Mouse (Mus musculus) kidney, adult 2 months (tissue): ENCODE data around the gene Eaf1. TPM values are rescaled to one million over a fixed set of nuclear protein-coding genes. Genes with fewer than 3 reads are reported as not detected.

Source experiments
- DNase-seq: peaks from one replicate; pipeline ENCODE4 v3.0.0; 2021
- H3K27ac ChIP-seq: fragments of 200-500 bp; 2 replicates; pipeline ENCODE4 v1.5.1; 2012; ENCODE audit warnings: low read depth, low read length, control low read depth, inconsistent platforms; ENCODE audit not compliant: insufficient read depth
- H3K27me3 ChIP-seq: fragments of 200-500 bp; replicated peaks from 2 replicates; pipeline ENCODE4 v1.6.1; 2012; ENCODE audit warnings: mild to moderate bottlenecking, moderate library complexity, low read length, inconsistent platforms; ENCODE audit not compliant: control insufficient read depth, insufficient read depth
- H3K36me3 ChIP-seq: fragments of 200-500 bp; 2 replicates; pipeline ENCODE4 v1.6.1; 2012; ENCODE audit warnings: mild to moderate bottlenecking, moderate library complexity, low read length, inconsistent platforms; ENCODE audit not compliant: control insufficient read depth, insufficient read depth
- H3K4me1 ChIP-seq: fragments of 200-500 bp; 2 replicates; pipeline ENCODE4 v1.6.1; 2011; ENCODE audit warnings: low read length; ENCODE audit not compliant: control insufficient read depth, insufficient read depth
- H3K4me3 ChIP-seq: fragments of 200-500 bp; 2 replicates; pipeline ENCODE4 v1.5.1; 2011; ENCODE audit warnings: mild to moderate bottlenecking, low read depth, low read length, control low read depth; ENCODE audit not compliant: insufficient read depth
- CTCF ChIP-seq: fragments of 200-500 bp; conservative IDR thresholded peaks from 2 replicates; pipeline ENCODE4 v1.5.1; 2011; ENCODE audit warnings: low read depth, mild to moderate bottlenecking, control low read depth, low read length, moderate library complexity, mixed read lengths; ENCODE audit not compliant: insufficient read depth, insufficient read length
- POLR2A ChIP-seq: fragments of 200-500 bp; IDR thresholded peaks from one replicate; pipeline ENCODE4 v1.6.1; 2011; ENCODE audit warnings: low read depth, low read length, control low read depth
- WGBS: fragments of 180-500 bp; shearing (Covaris S2); methylation state at CpG from one replicate; pipeline ENCODE4 v1.1.7; 2018; 5-methylcytosine and 5-hydroxymethylcytosine counted together
- polyA plus RNA-seq: library from polyadenylated mRNA; depleted of rRNA; stranded (reverse); fragments of >200 nt; gene quantifications from 2 replicates; pipeline ENCODE4 v1.2.3, GENCODE M21; 2012

Eaf1 gene
- polyA plus RNA-seq, 1 experiment, result 34.7 TPM

GRCm38 (mm10) chr14:31509911-31510310, 15.7 kb downstream of the Eaf1 start:
- DNase-seq, result peak; percentile 38
- no peak for TF ChIP-seq POLR2A
- no peak for TF ChIP-seq CTCF
- no peaks in the 10 kb centered on the region for H3K4me1 ChIP-seq
- peaks cover 5% of the 10 kb centered on the region for H3K36me3 ChIP-seq
- H3K27me3 ChIP-seq, result no peaks in the 10 kb centered on the region
- 97% methylated on average over 2 of the region's 2 CpGs for WGBS
- H3K27ac ChIP-seq, result no peak overlapping the region
- no peak overlapping the region for H3K4me3 ChIP-seq

- TF ChIP-seq POLR2A, result no peak
- no peak for TF ChIP-seq CTCF
- WGBS, result 89% methylated on average over 3 of the region's 3 CpGs
Measured at GRCm38 (mm10) chr14:31510322-31510721, 16.1 kb downstream of the Eaf1 start.

GRCm38 (mm10) chr14:31515895-31516294, 21.7 kb downstream of the Eaf1 start:
- no peak overlapping the region for H3K4me3 ChIP-seq
- DNase-seq, result no peak
- no peak overlapping the region for H3K27ac ChIP-seq
- WGBS, result 90% methylated on average over 2 of the region's 2 CpGs
- no peaks in the 10 kb centered on the region; the same call in 1 of the 2 replicates for H3K4me1 ChIP-seq
- H3K27me3 ChIP-seq, result no peaks in the 10 kb centered on the region
- TF ChIP-seq POLR2A, result no peak
- no peak for TF ChIP-seq CTCF
- H3K36me3 ChIP-seq, result no peaks in the 10 kb centered on the region

More at GRCm38 (mm10) chr14:31510322-31510721, 16.1 kb downstream of the Eaf1 start:
- Histone ChIP-seq H3K27ac (no peak overlapping the region), H3K4me3 (no peak overlapping the region), H3K4me1 (no peaks in the 10 kb centered on the region), H3K27me3 (no peaks in the 10 kb centered on the region), H3K36me3 (peaks cover 5% of the 10 kb centered on the region)
- DNase-seq, result no peak

- Histone ChIP-seq H3K4me1 (no peaks in the 10 kb centered on the region; the same call in 1 of the 2 replicates), H3K27me3 (no peaks in the 10 kb centered on the region), H3K36me3 (no peaks in the 10 kb centered on the region), H3K4me3 (no peak overlapping the region), H3K27ac (no peak overlapping the region)
- 15% methylated on average over 3 of the region's 3 CpGs for WGBS
- TF ChIP-seq POLR2A (no peak), CTCF (peak; percentile 80)
- peak; percentile 65 for DNase-seq
Measured at GRCm38 (mm10) chr14:31519165-31519564, 25.0 kb downstream of the Eaf1 start.

- Histone ChIP-seq H3K4me1 (no peaks in the 10 kb centered on the region; the same call in 1 of the 2 replicates), H3K4me3 (no peak overlapping the region), H3K27ac (no peak overlapping the region), H3K36me3 (no peaks in the 10 kb centered on the region), H3K27me3 (no peaks in the 10 kb centered on the region)
- DNase-seq, result no peak
- no peak for TF ChIP-seq POLR2A
- TF ChIP-seq CTCF, result no peak
- WGBS, result 49% methylated on average over 2 of the region's 2 CpGs
Measured at GRCm38 (mm10) chr14:31521318-31521717, 27.1 kb downstream of the Eaf1 start.

- Histone ChIP-seq H3K27me3 (no peaks in the 10 kb centered on the region), H3K27ac (no peak overlapping the region), H3K4me3 (no peak overlapping the region), H3K36me3 (no peaks in the 10 kb centered on the region), H3K4me1 (no peaks in the 10 kb centered on the region)
- WGBS, result 86% methylated on average over 7 of the region's 7 CpGs
- no peak for DNase-seq
- TF ChIP-seq CTCF (no peak), POLR2A (no peak)
Measured at GRCm38 (mm10) chr14:31525040-31525810, 31.0 kb downstream of the Eaf1 start.

- peaks cover 24% of the 10 kb centered on the region; the same call in 1 of the 2 replicates for H3K4me1 ChIP-seq
- H3K4me3 ChIP-seq, result no peak overlapping the region
- WGBS, result 53% methylated on average over 4 of the region's 4 CpGs
- no peak for TF ChIP-seq CTCF
- TF ChIP-seq POLR2A, result no peak
- H3K27ac ChIP-seq, result peak overlapping the region; percentile 71
- peak; percentile 75 for DNase-seq
- no peaks in the 10 kb centered on the region for H3K27me3 ChIP-seq
- H3K36me3 ChIP-seq, result no peaks in the 10 kb centered on the region
Measured at GRCm38 (mm10) chr14:31530847-31531246, 36.6 kb downstream of the Eaf1 start.
